Mouse (Mus musculus) ES-E14 (cell line): ENCODE measurements at regions not wholly inside any gene's neighbourhood (a gene's known extent, or its start where the extent isn't known, plus 50 kb on each side); places are given as distances from the start of the nearest gene placed in this dataset.

Source experiments
- CHD2 ChIP-seq: IDR thresholded peaks from 2 replicates; pipeline ENCODE4 v1.6.1; 2014; ENCODE audit warnings: mild to moderate bottlenecking, low read depth, low read length, inconsistent platforms
- HCFC1 ChIP-seq: IDR thresholded peaks from 2 replicates; pipeline ENCODE4 v1.6.1; 2012; ENCODE audit warnings: low read length, inconsistent platforms, borderline replicate concordance; ENCODE audit not compliant: insufficient read depth
- MAFK ChIP-seq: IDR thresholded peaks from 2 replicates; pipeline ENCODE4 v1.6.1; 2014; ENCODE audit warnings: mild to moderate bottlenecking, low read depth, low read length, inconsistent platforms; ENCODE audit not compliant: insufficient read depth
- ZC3H11A ChIP-seq: IDR thresholded peaks from 2 replicates; pipeline ENCODE4 v1.6.1; 2012; ENCODE audit warnings: low read depth, mild to moderate bottlenecking, inconsistent platforms, low read length, borderline replicate concordance
- ZNF384 ChIP-seq: IDR thresholded peaks from 2 replicates; pipeline ENCODE4 v1.6.1; 2012; ENCODE audit warnings: low read depth, low read length, inconsistent platforms

DNA sequence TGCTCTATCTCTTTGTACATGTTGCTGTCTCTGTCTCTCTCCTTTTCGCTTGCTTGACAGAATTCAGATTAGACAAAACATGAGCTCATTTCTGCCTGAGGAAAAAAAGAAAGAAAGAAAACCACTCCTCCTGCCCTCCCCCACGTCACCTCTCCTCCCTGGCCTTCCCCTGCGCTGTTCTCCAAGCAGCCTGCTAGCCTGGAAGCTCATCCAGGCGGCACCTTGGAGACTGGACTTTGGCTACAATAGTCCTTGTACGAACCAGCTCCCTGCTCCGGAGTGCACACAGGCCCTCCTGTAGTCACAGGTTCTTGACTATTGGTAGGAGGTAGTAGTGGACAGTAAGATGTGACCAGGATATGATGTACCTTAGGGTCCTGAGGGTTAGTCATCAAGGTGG is 79.4 kb downstream of the Pja1 start:
- TF ChIP-seq HCFC1 (no peak), ZC3H11A (no peak), ZNF384 (no peak), CHD2 (no peak), MAFK (no peak)
